Mouse (Mus musculus): ENCODE data around the gene Igflr1. TPM values are rescaled to one million over a fixed set of nuclear protein-coding genes. Genes with fewer than 3 reads are reported as not detected.
A peak's percentile ranks its signal among the peaks of the same experiment; 100 is the strongest.

Gene Igflr1
- polyA plus RNA-seq, 1 experiment from 2014 or later: 2.2 TPM

DNA sequence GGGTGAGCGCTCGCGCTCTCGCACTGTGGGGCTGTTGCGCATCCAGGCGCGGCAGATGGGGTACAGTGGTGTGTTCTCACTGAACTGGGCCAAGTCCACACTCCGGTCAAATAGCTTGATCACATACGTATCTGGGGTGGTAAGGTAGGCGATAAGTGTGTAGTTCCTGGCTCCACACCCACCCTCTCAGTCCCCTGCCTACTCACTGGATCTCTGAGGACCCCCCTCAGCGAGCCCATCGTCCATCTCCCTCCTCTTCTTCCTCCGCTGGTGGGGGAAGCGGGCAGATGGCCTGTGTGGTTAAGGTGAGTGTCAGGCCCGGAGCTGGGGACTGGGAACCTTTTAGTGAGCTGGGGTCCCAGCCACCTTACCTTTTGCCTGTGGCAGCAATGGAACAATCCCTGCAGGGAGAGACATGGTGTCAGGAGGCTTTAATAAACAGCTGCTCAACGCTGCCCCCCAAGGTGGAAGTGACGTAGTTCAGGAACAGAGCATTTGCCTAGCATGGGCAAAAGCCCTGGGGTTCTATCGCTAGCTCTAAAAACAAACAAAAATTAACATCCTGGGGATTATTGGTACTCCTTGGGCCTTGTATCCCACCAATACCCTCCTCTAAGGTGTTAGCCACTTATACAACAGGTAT lies 8.2 kb upstream of the Igflr1 start:
- H3K4me3 ChIP-seq (replicated peaks): no peak overlapping the region
- H3K4me2 ChIP-seq: no peak overlapping the region
- no peaks in the 10 kb centered on the region for H3K27me3 ChIP-seq (replicated peaks)
- WGBS: 92% methylated on average over 18 of the region's 18 CpGs
- peaks cover 23% of the 10 kb centered on the region for H3K36me3 ChIP-seq
- no peaks in the 10 kb centered on the region for H3K9me3 ChIP-seq
- no peak for ATAC-seq (ENCODE audit: insufficient read depth, low FRiP score, low read depth)
- peaks cover 19% of the 10 kb centered on the region for H3K4me1 ChIP-seq
- H3K9ac ChIP-seq: no peak overlapping the region
- H3K27ac ChIP-seq: no peak overlapping the region

GRCm38 (mm10) chr7:30557901-30558514 lies 7.2 kb upstream of the Igflr1 start:
- H3K27ac ChIP-seq: peak overlapping the region; percentile 44; the same call in 1 of the 2 replicates
- H3K27me3 ChIP-seq (replicated peaks): no peaks in the 10 kb centered on the region
- peaks cover 19% of the 10 kb centered on the region for H3K4me1 ChIP-seq
- peaks cover 23% of the 10 kb centered on the region for H3K36me3 ChIP-seq
- peak overlapping the region; percentile 61 for H3K4me3 ChIP-seq (replicated peaks)
- 0 out of 2 replicates have a peak overlapping the region, but pooled peaks have one; percentile 9 for H3K9ac ChIP-seq
- no peak for ATAC-seq (ENCODE audit: insufficient read depth, low FRiP score, low read depth)
- peak overlapping the region; percentile 82 for H3K4me2 ChIP-seq
- WGBS: 82% methylated on average over 13 of the region's 13 CpGs
- no peaks in the 10 kb centered on the region for H3K9me3 ChIP-seq

DNA sequence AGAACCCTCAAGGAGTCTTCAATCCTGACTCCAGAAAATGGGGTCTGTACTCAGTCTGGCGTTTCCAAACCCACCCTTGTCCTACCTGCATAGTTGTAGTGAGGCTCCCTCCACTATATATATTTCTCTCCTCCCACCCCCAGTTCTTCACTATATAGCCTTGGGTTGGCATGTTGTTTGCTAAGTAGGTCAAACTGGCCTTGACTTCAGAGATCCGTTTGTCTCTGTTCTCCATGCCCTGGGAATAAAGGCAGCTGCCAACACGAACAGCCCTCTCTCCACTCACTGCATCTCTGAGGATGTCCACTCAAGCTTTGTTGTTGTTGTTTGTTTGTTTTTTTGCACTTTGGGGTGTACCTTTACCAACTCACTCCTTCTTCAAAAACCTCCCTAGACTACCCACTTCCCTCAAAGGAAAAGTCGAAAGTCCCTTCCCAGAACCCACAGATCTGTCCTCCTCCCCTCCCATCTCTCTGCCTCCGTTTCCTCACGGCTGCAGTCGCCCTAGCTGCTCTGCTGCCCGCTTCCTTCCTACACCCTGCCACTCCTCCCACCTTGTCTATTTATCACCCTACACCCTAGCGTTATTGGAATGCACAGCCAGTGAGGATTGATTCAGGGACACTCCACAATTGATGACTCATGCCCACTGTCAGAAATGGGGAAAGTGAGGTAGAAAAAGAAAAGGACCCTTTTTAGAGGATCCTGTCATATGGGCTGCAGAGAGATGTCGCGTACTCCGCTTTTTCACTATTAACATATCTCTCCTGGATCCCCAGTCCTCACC lies 6.4 kb upstream of the Igflr1 start:
- Histone ChIP-seq H3K9ac (peak overlapping the region; percentile 52), H3K4me3 (replicated peaks) (peak overlapping the region; percentile 61), H3K4me1 (peaks cover 11% of the 10 kb centered on the region; the same call in 1 of the 2 replicates), H3K36me3 (peaks cover 23% of the 10 kb centered on the region), H3K4me2 (peak overlapping the region; percentile 82), H3K9me3 (no peaks in the 10 kb centered on the region), H3K27me3 (replicated peaks) (no peaks in the 10 kb centered on the region), H3K27ac (peak overlapping the region; percentile 70)
- no peak for ATAC-seq (ENCODE audit: insufficient read depth, low FRiP score, low read depth)
- 11% methylated on average over 12 of the region's 12 CpGs for WGBS

GRCm38 (mm10) chr7:30559443-30559954 lies 5.7 kb upstream of the Igflr1 start, which contains the start of gene Lin37:
Gene Lin37, minus strand, starts transcription at chr7:30559838.
- WGBS: under 1% methylated on average over 20 of the region's 20 CpGs
- Histone ChIP-seq H3K9me3 (no peaks in the 10 kb centered on the region), H3K9ac (peak within 1 kb of the TSS; percentile 52), H3K27me3 (replicated peaks) (no peaks in the 10 kb centered on the region), H3K4me3 (replicated peaks) (peak within 1 kb of the TSS; percentile 61), H3K4me1 (peaks cover 15% of the 10 kb centered on the region; the same call in 1 of the 2 replicates), H3K36me3 (peaks cover 23% of the 10 kb centered on the region), H3K4me2 (peak within 1 kb of the TSS; percentile 82), H3K27ac (peak within 1 kb of the TSS; percentile 70)
- peak; percentile 83 for ATAC-seq (ENCODE audit: insufficient read depth, low FRiP score, low read depth)

- H3K9me3 ChIP-seq: no peaks in the 10 kb centered on the region
- H3K27ac ChIP-seq: no peak overlapping the region
- peak overlapping the region; percentile 82; the same call in 1 of the 2 replicates for H3K4me2 ChIP-seq
- ATAC-seq (ENCODE audit: insufficient read depth, low FRiP score, low read depth): no peak
- 61% methylated on average over 2 of the region's 2 CpGs for WGBS
- H3K27me3 ChIP-seq (replicated peaks): no peaks in the 10 kb centered on the region
- peaks cover 15% of the 10 kb centered on the region; the same call in 1 of the 2 replicates for H3K4me1 ChIP-seq
- H3K9ac ChIP-seq: no peak overlapping the region
- H3K4me3 ChIP-seq (replicated peaks): no peak overlapping the region
- peaks cover 18% of the 10 kb centered on the region for H3K36me3 ChIP-seq
Observed at GRCm38 (mm10) chr7:30560296-30560695, 4.9 kb upstream of the Igflr1 start.

- H3K4me1 ChIP-seq: peaks cover 15% of the 10 kb centered on the region; the same call in 1 of the 2 replicates
- under 1% methylated on average over 27 of the region's 27 CpGs for WGBS
- H3K36me3 ChIP-seq: peaks cover 9% of the 10 kb centered on the region
- no peaks in the 10 kb centered on the region for H3K27me3 ChIP-seq (replicated peaks)
- peak overlapping the region; percentile 99 for H3K27ac ChIP-seq
- H3K4me3 ChIP-seq (replicated peaks): peak overlapping the region; percentile 88
- no peaks in the 10 kb centered on the region for H3K9me3 ChIP-seq
- no peak for ATAC-seq (ENCODE audit: insufficient read depth, low FRiP score, low read depth)
- peak overlapping the region; percentile 70 for H3K4me2 ChIP-seq
- peak overlapping the region; percentile 44 for H3K9ac ChIP-seq
Observed at GRCm38 (mm10) chr7:30562526-30563116, 2.6 kb upstream of the Igflr1 start.

DNA sequence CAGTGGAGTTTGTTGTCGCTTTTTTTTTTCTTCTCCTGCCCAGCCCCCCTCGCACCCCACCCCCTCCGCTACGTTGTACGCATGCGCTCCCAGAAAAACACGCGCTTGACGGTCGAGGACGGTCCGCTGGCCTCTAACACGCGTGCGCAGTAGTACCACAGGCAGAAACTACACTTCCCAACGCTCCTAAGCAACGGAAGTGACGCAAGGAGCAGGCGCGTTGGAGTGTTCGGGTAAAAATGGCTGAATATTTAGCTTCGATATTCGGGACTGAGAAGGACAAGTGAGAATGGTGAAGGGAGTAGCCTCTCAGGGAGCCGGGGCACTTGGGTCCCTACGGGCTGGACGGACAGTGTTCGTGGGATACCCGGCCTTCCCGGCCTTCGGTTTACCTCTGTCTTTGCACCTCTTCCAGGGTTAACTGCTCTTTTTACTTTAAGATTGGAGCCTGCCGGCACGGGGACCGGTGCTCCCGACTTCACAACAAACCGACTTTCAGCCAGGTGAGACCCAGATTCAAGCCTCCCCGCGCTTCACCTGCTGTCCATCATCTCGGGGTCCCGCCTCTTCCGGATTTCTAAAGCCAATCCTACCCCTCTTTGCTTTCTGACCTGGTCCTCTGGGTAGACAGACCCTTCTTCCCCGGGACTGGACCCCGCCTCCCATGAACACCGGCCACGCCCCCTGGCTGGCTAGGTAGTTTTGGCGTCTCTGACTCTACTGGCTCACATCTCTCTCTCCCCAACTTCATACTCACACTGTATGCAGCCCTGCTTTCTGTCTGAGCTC lies 1.9 kb upstream of the Igflr1 start, which contains the start of the genes U2af1l4, Gm49396 and Psenen:
U2af1l4 (plus strand) TSS at position 185 of the 789 bp plus-strand sequence.
Gm49396 (plus strand) TSS at position 228 of the 789 bp plus-strand sequence.
Psenen (minus strand) TSS at position 511 of the 789 bp plus-strand sequence.
- WGBS: under 1% methylated on average over 45 of the region's 45 CpGs
- no peaks in the 10 kb centered on the region for H3K27me3 ChIP-seq (replicated peaks)
- H3K9me3 ChIP-seq: no peaks in the 10 kb centered on the region
- peaks cover 9% of the 10 kb centered on the region for H3K36me3 ChIP-seq
- peak within 1 kb of the TSS; percentile 99 for H3K27ac ChIP-seq
- peaks cover 12% of the 10 kb centered on the region; the same call in 1 of the 2 replicates for H3K4me1 ChIP-seq
- peak within 1 kb of the TSS; percentile 60 for H3K9ac ChIP-seq
- peak within 1 kb of the TSS; percentile 88 for H3K4me3 ChIP-seq (replicated peaks)
- peak; percentile 87 for ATAC-seq (ENCODE audit: insufficient read depth, low FRiP score, low read depth)
- H3K4me2 ChIP-seq: peak within 1 kb of the TSS; percentile 70

DNA sequence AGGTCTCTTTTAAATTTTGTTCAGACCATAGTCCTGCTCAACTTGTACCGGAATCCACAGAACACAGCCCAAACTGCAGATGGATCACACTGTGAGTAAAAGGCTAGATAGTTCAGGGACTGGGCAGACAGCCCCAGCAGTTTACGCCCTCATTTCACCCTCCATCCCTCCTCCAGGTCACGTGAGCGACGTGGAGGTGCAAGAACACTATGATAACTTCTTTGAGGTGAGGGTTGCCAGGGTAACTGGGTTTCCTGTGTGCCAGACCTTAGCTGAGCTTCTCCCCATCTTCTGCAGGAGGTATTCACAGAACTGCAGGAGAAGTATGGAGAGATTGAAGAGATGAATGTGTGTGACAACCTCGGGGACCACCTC lies 1.3 kb upstream of the Igflr1 start:
- peak overlapping the region; percentile 60; the same call in 1 of the 2 replicates for H3K9ac ChIP-seq
- peak overlapping the region; percentile 70 for H3K4me2 ChIP-seq
- H3K9me3 ChIP-seq: no peaks in the 10 kb centered on the region
- H3K27ac ChIP-seq: peak overlapping the region; percentile 99
- H3K4me3 ChIP-seq (replicated peaks): peak overlapping the region; percentile 88
- peaks cover 14% of the 10 kb centered on the region for H3K36me3 ChIP-seq
- no peak for ATAC-seq (ENCODE audit: insufficient read depth, low FRiP score, low read depth)
- WGBS: 17% methylated on average over 6 of the region's 6 CpGs
- H3K27me3 ChIP-seq (replicated peaks): no peaks in the 10 kb centered on the region
- H3K4me1 ChIP-seq: peaks cover 6% of the 10 kb centered on the region; the same call in 1 of the 2 replicates

- H3K9ac ChIP-seq: no peak overlapping the region
- no peak overlapping the region for H3K4me3 ChIP-seq (replicated peaks)
- no peaks in the 10 kb centered on the region for H3K27me3 ChIP-seq (replicated peaks)
- ATAC-seq (ENCODE audit: insufficient read depth, low FRiP score, low read depth): no peak
- peaks cover 6% of the 10 kb centered on the region; the same call in 1 of the 2 replicates for H3K4me1 ChIP-seq
- H3K27ac ChIP-seq: no peak overlapping the region
- H3K4me2 ChIP-seq: no peak overlapping the region
- 82% methylated on average over 9 of the region's 9 CpGs for WGBS
- H3K36me3 ChIP-seq: peaks cover 34% of the 10 kb centered on the region
- H3K9me3 ChIP-seq: no peaks in the 10 kb centered on the region
Observed at GRCm38 (mm10) chr7:30566033-30566432, 806 bp downstream of the Igflr1 start.

- H3K4me1 ChIP-seq: peaks cover 6% of the 10 kb centered on the region; the same call in 1 of the 2 replicates
- H3K9ac ChIP-seq: no peak overlapping the region
- 93% methylated on average over 11 of the region's 11 CpGs for WGBS
- H3K9me3 ChIP-seq: no peaks in the 10 kb centered on the region
- H3K36me3 ChIP-seq: peaks cover 43% of the 10 kb centered on the region
- no peak for ATAC-seq (ENCODE audit: insufficient read depth, low FRiP score, low read depth)
- H3K27me3 ChIP-seq (replicated peaks): no peaks in the 10 kb centered on the region
- H3K4me2 ChIP-seq: no peak overlapping the region
- no peak overlapping the region for H3K27ac ChIP-seq
- H3K4me3 ChIP-seq (replicated peaks): no peak overlapping the region
Observed at GRCm38 (mm10) chr7:30567555-30567954, 2.3 kb downstream of the Igflr1 start.

Data from stomach, embryonic 15.5 days (tissue).